Mouse (Mus musculus): ENCODE data around the gene Fbxo24. TPM values are rescaled to one million over a fixed set of nuclear protein-coding genes. Genes with fewer than 3 reads are reported as not detected.

Fbxo24 gene
- total RNA-seq, 2 experiments from 2014 or later: 0.21 to 0.45 TPM

DNA sequence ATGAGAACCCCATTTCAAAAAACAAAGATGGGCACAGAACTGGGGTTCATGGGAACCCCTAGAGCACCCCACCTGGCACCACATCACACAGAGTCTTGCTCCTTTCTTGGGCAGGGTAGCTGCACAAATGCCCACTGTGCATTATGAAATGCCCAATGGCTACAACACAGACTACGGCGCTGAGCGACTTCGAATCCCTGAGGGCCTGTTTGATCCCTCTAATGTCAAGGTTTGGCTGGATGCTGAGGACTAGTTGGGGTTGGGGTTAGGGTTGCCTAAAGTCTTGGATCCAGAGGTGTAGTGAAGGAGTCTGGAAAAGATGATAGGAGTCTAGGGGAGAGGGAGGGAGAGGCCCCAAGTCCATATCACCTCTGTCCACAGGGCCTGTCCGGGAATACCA, 62.4 kb downstream of the Fbxo24 start:
- DNase-seq (ENCODE audit: low spot score in 2 of 2): no peak

DNA sequence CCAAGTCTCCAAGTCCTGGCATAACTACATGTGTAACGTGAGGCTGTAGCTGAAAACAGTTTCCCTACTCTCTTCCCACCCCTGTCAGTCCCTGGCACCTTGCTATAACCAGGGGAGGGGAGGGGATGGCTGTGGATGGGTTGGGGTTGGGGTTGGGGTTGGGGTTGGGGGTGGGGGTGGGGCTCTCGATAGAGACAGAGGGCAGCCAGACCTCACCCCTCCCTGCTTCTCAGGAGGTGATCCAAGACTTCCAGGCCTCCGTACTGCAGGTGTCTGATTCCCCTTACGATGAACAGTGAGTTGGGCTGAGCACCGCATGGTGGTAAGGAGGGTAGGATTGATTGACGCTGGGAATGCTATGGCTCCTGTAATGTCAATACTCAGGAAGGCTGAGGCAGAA, 63.1 kb downstream of the Fbxo24 start:
- DNase-seq (ENCODE audit: low spot score in 2 of 2): no peak

DNA sequence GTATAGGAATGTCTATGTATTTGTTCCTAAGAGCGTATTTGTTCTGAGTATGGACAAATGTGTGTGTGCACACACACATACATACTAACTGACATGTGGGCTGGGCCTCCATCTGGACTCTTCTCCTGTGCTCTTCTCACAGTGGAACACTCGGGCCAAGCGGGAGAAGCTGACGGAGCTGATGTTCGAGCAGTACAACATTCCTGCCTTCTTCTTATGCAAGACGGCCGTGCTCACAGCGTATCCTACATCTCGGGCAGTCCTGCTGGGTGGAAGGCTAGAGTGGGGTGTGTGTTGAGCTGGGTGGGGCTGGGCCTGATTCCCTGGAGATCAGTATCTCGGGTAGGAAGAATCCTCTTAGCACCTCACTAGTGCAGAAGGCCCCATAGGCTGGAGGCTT, 65.8 kb downstream of the Fbxo24 start:
- peak; percentile 31 to 53 for DNase-seq (ENCODE audit: low spot score in 2 of 2)

Other genes with a start within 250 kb of the Fbxo24 start
- under 1 TPM; 0.12 to 0.30 TPM for gene Zan, start 151.9 kb downstream of the Fbxo24 start, total RNA-seq (2021)
- gene Pop7, start 126.5 kb downstream of the Fbxo24 start, total RNA-seq (2021): 10 to 100 TPM; 31.3 to 33.3 TPM
- gene Gigyf1, start 110.5 kb downstream of the Fbxo24 start, total RNA-seq (2021): 10 to 100 TPM; 62.3 to 65.6 TPM
- not detected for gene Epo, start 95.8 kb downstream of the Fbxo24 start, total RNA-seq (2021)
- 100 to 1,000 TPM; 607 to 661 TPM for gene Gnb2, start 95.5 kb downstream of the Fbxo24 start, total RNA-seq (2021)
- 100 to 1,000 TPM; 112 to 115 TPM for gene Actl6b, start 75.5 kb downstream of the Fbxo24 start, total RNA-seq (2021)
- gene Tfr2, start 59.2 kb downstream of the Fbxo24 start, total RNA-seq (2021): 10 to 100 TPM; 12.8 to 13.2 TPM
- 10 to 100 TPM; 23.0 to 24.6 TPM for gene Mospd3, start 27.9 kb downstream of the Fbxo24 start, total RNA-seq (2021)
- 10 to 100 TPM; 12.6 to 15.2 TPM for gene Pcolce, start 15.2 kb downstream of the Fbxo24 start, total RNA-seq (2021)
- 10 to 100 TPM; 13.8 to 14.3 TPM for gene Lrch4, start 119 bp upstream of the Fbxo24 start, total RNA-seq (2021)
- 10 to 100 TPM in 1 of 2 experiments, 1 to 10 TPM in 1; 9.7 to 10.1 TPM for gene Gm20605, start 173 bp upstream of the Fbxo24 start, total RNA-seq (2021)
- gene Sap25, start 12.3 kb upstream of the Fbxo24 start, total RNA-seq (2021): 10 to 100 TPM in 1 of 2 experiments, 1 to 10 TPM in 1; 6.9 to 10.6 TPM
- under 1 TPM; 0.44 to 0.87 TPM for gene Irs3, start 16.7 kb upstream of the Fbxo24 start, total RNA-seq (2021)
- 10 to 100 TPM; 46.9 to 48.9 TPM for gene Agfg2, start 55.7 kb upstream of the Fbxo24 start, total RNA-seq (2021)
- gene Nyap1, start 112.6 kb upstream of the Fbxo24 start, total RNA-seq (2021): 10 to 100 TPM; 80.1 to 82.0 TPM
- 100 to 1,000 TPM; 139 to 145 TPM for gene Tsc22d4, start 116.7 kb upstream of the Fbxo24 start, total RNA-seq (2021)
- 10 to 100 TPM; 23.7 to 25.7 TPM for gene Ppp1r35, start 149.8 kb upstream of the Fbxo24 start, total RNA-seq (2021)
- gene Mepce, start 158.7 kb upstream of the Fbxo24 start, total RNA-seq (2021): 10 to 100 TPM; 39.1 to 50.2 TPM
- gene Zcwpw1, start 158.8 kb upstream of the Fbxo24 start, total RNA-seq (2021): 1 to 10 TPM; 5.9 to 7.6 TPM
- under 1 TPM; 0.51 to 0.91 TPM for gene Pilra, start 207.3 kb upstream of the Fbxo24 start, total RNA-seq (2021)
- gene Pilrb1, start 229.1 kb upstream of the Fbxo24 start, total RNA-seq (2021): not detected
- under 1 TPM in 1 of 2 experiments, not detected in 1; 0.19 TPM for gene Pilrb2, start 242.8 kb upstream of the Fbxo24 start, total RNA-seq (2021)

All from left cerebral cortex, adult 18-20 months (tissue).